Mouse (Mus musculus) megakaryocyte progenitor cell, adult 5-6 weeks (primary cell): ENCODE measurements around the gene Pecr. TPM values are rescaled to one million over a fixed set of nuclear protein-coding genes. Genes with fewer than 3 reads are reported as not detected.
"Not testable (repeated sequence)": the region's sequence is repeated elsewhere in the genome, so short reads cannot be mapped to it uniquely, and the experiment has no call there.

Source experiments
- ATAC-seq: replicated peaks from 2 replicates; pipeline ENCODE4 v1.8.0; 2016; ENCODE audit warnings: mild to moderate bottlenecking, moderate TSS enrichment, inconsistent platforms; ENCODE audit not compliant: poor library complexity
- total RNA-seq, 2 experiments: library from RNA; stranded (forward) in 1 of 2; stranded (reverse) in 1 of 2; fragments of 157-497, 149-512 nt in 1 of 2; fragments of 200-1000 nt in 1 of 2; gene quantifications; 2 replicates each; pipeline versions ENCODE4 v1.2.3 to v1.2.4; 2015 to 2017

Gene Pecr
- total RNA-seq, 2 experiments from 2014 or later = 13.3 to 24.3 TPM

GRCm38 (mm10) chr1:72288527-72289150 is 4.5 kb upstream of the Pecr start:
- ATAC-seq = no peak

- ATAC-seq = no peak
Measured at GRCm38 (mm10) chr1:72287893-72288292, 3.8 kb upstream of the Pecr start.

DNA sequence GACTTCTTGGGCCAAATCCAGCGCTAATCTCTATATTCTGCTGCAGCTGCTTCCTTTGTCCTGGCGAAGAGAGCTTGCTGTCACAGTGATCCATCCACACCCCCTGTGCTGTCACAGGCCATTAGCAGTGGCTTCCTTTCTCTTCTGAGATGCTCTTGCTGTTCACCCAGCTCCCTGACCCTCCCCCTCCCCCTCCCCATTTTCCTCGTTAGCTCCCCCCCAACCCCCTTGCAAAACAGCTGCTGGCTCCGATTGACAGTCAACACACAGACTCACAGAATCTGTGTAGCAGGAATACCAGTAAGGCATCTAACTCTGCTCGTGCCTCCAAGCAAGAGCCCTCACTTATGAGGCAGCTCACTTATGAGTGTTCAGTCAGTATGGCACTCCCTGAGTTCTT is 2.8 kb upstream of the Pecr start:
- no peak for ATAC-seq

- no peak for ATAC-seq
Measured at GRCm38 (mm10) chr1:72284539-72284938, 425 bp upstream of the Pecr start.

DNA sequence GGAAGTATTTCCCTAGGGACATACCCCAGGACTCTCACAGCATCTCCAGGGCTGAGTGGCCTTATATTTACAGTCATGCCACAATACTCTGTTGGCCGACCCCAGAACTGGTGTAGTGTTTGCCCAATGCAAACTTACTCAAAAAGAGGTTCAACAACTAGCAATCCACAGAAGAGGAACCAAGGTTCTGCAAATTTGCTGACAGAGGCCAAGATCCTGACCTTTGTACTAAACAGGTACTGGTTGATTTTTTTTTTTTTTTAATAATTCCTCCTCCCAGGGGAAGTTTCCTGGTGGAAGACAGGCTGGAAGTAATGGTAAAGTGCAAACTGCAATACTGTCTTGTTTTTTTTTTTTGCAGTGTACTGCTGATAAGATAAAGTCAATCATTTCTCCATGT is 1.5 kb downstream of the Pecr start:
- 0 out of 2 replicates have a peak, but pooled peaks have one; percentile 3 for ATAC-seq

- ATAC-seq = no peak
Measured at GRCm38 (mm10) chr1:72278085-72278484, 6.0 kb downstream of the Pecr start.

DNA sequence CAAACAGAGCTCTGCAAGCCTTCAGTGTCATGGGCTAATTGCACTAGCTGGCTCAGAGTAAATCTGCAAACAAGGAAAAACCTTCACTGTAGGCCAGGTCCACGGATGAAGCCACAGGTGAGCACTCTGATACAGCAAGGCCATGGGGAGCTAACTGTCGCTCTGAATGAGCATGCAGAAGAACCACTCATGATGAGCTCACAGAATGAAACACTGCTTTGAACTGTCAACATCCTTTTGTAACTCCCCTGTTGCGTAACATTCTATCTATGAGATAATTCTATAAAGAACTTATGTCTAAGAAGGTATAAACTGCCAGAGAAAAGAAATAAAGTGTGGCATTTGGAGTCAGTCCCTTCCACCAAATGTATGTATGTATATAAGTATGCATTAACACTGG is 21.0 kb downstream of the Pecr start:
- 0 out of 2 replicates have a peak, but pooled peaks have one; percentile 37 for ATAC-seq

DNA sequence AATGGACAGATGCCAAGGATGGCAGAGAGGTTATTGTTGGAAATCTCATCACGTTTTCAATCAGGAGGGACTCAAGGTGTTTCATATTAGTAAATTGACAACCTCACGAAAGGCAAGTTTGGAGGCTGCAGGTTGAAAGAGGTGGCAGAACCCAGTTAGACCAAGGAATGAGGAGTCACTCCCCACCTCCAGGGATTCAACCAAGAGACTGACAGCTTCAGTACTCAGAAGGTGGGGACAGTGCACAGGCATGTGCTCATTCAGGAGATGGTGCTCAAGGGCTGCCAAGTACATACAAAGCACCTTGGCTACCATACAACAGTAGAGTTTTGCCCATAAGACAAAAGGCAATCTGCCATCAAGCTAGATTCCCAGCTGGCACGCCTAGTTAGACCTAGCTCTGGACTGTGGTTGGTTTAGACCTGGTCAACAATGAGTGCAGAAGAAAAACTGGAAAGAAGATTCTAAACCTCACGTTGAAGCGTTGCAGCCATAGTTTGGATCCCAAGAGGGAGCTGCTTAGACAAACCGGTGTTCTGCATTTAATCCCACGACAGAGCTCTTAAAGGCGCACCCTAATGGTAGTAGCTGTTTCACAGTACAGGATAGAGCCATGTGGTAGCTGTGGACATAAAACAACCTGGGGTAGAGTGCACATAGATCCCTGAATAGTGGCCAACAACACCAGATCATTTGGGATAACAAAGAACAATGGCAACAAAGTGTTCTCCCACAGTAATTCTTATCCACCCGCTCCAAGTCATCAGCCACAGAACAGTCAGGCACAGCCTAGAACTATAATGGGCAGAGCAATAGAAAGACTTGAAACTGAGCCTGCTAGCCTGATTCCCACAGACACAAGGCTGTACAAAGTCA is 27.5 kb downstream of the Pecr start:
- no peak for ATAC-seq

DNA sequence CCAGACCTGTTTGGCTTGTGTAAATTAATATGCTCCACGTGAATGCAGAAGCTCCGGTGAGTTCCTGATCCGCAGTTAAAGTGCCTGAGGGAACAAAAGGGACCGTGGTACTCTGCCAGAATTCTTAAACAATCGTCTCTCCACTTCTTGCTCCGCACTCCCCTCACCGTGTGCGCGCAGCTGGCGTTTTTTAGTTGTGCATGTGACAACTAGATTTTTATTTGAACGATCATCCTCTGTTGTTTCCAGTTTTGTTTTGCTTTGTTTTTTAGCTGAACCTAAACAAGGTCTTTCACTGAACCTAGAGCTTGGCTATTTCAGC is 28.3 kb downstream of the Pecr start:
- no peak for ATAC-seq

DNA sequence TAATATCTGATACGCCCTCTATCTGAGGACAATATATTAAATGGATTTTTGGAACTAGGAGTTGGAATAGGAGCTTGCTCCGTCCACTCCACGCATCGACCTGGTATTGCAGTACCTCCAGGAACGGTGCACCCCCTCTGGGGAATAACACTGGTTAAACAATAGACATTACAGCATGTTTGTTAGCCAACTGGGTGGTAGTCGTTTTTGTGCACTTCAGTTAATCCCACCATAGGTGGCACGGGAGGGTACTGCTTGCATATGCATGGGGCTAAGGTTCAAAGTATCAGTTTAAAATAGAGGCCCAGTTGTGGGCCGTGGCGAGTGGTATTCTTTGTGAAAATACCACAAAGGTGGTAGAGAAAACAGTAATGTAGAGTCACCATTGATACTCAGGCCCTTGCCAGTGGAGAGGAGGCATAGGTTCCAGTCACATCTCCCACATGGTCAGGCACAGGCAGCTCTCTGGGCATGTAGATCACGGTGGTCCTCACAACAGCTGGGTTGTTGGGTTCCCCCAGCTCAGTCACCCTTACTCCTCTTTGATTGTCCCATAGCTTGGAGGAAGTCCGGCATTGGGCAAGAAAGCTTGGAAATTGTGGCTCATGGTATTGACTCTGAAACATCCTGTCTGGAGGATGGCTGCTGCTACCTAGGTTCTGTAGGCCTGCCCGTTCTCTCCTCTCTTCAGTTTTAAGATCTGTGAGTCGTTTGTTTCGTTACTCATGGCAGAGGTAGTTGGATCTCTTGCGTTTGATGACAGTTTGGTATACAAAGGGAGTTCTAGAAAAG is 28.9 kb downstream of the Pecr start:
- peak; percentile 73 for ATAC-seq

- ATAC-seq = peak; percentile 70
Measured at GRCm38 (mm10) chr1:72254545-72255061, 29.5 kb downstream of the Pecr start.

DNA sequence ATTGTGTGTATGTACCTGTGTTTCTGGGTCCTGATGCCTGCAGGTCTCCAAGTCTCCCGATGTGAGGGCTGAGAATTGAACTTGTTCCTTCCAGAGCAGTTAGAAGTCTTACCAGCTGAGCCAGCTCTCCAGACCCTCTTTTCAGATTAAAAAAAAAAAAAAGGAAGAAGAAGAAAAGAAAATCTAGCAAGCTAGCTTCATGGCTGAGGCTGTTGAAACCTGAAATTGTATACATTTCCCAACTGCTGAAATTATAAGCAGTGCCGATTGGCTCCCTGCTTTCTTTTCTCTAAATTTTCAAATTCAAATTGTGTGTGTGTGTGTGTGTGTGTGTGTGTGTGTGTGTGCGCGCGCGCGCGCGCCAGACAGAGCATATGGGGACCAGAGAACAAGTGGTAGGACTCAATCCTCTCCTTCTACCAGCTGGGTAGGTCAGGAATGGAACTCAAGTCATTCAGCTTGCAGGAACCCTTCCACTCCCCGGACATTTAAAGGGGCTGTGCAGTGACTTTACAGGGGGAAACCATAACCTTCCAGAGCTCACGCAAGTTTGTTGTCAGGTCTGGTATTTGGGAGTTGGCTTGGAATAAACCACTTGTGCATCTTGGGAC is 30.1 kb downstream of the Pecr start:
- no peak for ATAC-seq

- ATAC-seq = no peak
Measured at GRCm38 (mm10) chr1:72251806-72252205, 32.3 kb downstream of the Pecr start.

GRCm38 (mm10) chr1:72248226-72248737 is 35.8 kb downstream of the Pecr start:
- ATAC-seq = not testable (repeated sequence)

- ATAC-seq = peak; percentile 77
Measured at GRCm38 (mm10) chr1:72244317-72245036, 39.6 kb downstream of the Pecr start.

GRCm38 (mm10) chr1:72243656-72244316 is 40.3 kb downstream of the Pecr start:
- peak; percentile 80 for ATAC-seq

- ATAC-seq = no peak
Measured at GRCm38 (mm10) chr1:72242581-72243143, 41.5 kb downstream of the Pecr start.

DNA sequence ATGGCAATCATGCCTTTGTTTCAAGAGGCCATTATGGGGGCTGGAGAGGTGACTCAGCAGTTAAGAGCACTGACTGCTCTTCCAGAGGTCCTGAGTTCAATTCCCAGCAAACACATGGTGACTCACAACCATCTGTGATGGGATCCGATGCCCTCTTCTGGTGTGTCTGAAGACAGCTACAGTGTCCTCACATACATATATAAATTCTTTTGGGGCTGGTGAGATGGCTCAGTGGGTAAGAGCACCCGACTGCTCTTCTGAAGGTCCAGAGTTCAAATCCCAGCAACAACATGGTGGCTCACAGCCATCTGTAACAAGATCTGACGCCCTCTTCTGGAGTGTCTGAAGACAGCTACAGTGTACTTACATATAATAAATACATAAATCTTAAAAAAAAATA is 45.0 kb downstream of the Pecr start:
- not testable (repeated sequence) for ATAC-seq

DNA sequence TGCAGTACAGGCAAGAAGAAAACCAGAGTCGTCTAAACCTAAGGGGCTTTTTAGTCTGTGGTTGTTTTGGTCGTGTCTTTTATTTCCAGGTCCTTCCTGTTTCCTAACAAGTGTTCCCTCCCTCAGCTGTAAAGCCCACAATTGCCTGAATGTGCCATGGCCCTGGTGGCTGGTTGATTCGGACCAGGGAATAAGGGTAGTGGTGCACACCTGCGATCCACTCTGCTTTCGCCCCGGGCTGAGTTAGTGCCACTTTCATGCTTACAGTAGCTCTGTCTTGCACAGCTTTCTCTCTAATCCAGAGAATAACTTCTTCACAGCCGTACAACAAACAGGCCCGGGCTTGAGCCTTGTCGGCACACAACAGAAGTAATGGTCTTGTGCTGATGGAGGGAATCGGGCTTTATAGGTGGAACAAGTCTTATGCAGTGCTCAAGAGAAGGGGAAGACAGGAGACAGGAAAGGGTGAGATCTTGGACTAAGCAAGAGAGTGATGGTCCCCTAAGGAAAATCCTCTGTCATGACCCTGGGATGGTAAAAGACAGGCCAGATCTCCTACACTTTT is 46.0 kb downstream of the Pecr start:
- no peak for ATAC-seq
